Mouse (Mus musculus): Measurements from ENCODE around the gene Prc1. TPM values are rescaled to one million over a fixed set of nuclear protein-coding genes. Genes with fewer than 3 reads are reported as not detected.
A peak's percentile ranks its signal among the peaks of the same experiment; 100 is the strongest.

The Prc1 gene
- total and polyA plus RNA-seq, 3 experiments: 52.5 to 83.0 (median 75.6) TPM

- Histone ChIP-seq H3K27ac (ENCODE audit: insufficient read depth, low read depth) (no peak overlapping the region), H3K9ac (ENCODE audit: insufficient read depth, low read depth) (no peak overlapping the region), H3K36me3 (replicated peaks in 1 of 2; ENCODE audit: control insufficient read depth in 1 of 2, insufficient read depth in 1 of 2, low read length in 1 of 2) (peaks cover 52 to 95% of the 10 kb centered on the region in 2 experiments), H3K4me3 (replicated peaks in 1 of 3; ENCODE audit: low read depth in 2 of 3, low read length in 2 of 3, poor library complexity in 1 of 3) (no peak overlapping the region), H3K79me2 (replicated peaks; ENCODE audit: control insufficient read depth, extremely low read depth, insufficient read depth, poor library complexity, severe bottlenecking) (no peaks in the 10 kb centered on the region), H3K27me3 (replicated peaks) (no peaks in the 10 kb centered on the region), H3K4me2 (ENCODE audit: insufficient read depth, low read depth, poor library complexity, severe bottlenecking) (no peak overlapping the region), H3K9me3 (replicated peaks; ENCODE audit: low read length) (no peaks in the 10 kb centered on the region), H3K4me1 (ENCODE audit: control insufficient read depth in 1 of 2, insufficient read depth in 2 of 2) (no peaks in the 10 kb centered on the region)
- dilution Hi-C loops (cut with MboI; ENCODE audit: extremely low pct_ligation_motif_present, extremely low pct_unique_long_range_greater_than_20kb, low sequenced_read_pairs) (no loop called here), in situ Hi-C loops (cut with MboI; ENCODE audit: low pct_ligation_motif_present, low pct_unique_long_range_greater_than_20kb, low sequenced_read_pairs) (no loop called here)
- no peak for DNase-seq (ENCODE audit: extremely low read depth)
- TF ChIP-seq CTCF (conservative IDR thresholded peaks at IDR 0.05 in 1 of 2, IDR thresholded peaks at IDR 0.05 in 1 of 2; ENCODE audit: low read depth in 2 of 2, low read length in 2 of 2) (peak in 1 of 2 experiments; percentile 28; a peak in 1 of 4 replicates), EP300 (IDR thresholded peaks at IDR 0.05; ENCODE audit: low read length) (no peak), RAD21 (IDR thresholded peaks at IDR 0.05; ENCODE audit: low read depth, low read length) (peak; percentile 12)
Observed at GRCm38 (mm10) chr7:80280998-80281397, 13.3 kb upstream of the Prc1 start.

- no peak for DNase-seq (ENCODE audit: extremely low read depth)
- no peaks in the 10 kb centered on the region for H3K27me3 ChIP-seq (replicated peaks)
- no peak overlapping the region for H3K4me3 ChIP-seq (replicated peaks in 1 of 3; ENCODE audit: low read depth in 2 of 3, low read length in 2 of 3, poor library complexity in 1 of 3)
- no peak overlapping the region for H3K9ac ChIP-seq (ENCODE audit: insufficient read depth, low read depth)
- peaks cover 49 to 95% of the 10 kb centered on the region in 2 experiments for H3K36me3 ChIP-seq (replicated peaks in 1 of 2; ENCODE audit: control insufficient read depth in 1 of 2, insufficient read depth in 1 of 2, low read length in 1 of 2)
- TF ChIP-seq ZNF384 (IDR thresholded peaks at IDR 0.05; ENCODE audit: low read depth, low read length) (no peak), TBP (conservative IDR thresholded peaks at IDR 0.05; ENCODE audit: low read depth, low read length) (no peak)
- H3K79me2 ChIP-seq (replicated peaks; ENCODE audit: control insufficient read depth, extremely low read depth, insufficient read depth, poor library complexity, severe bottlenecking): no peaks in the 10 kb centered on the region
- dilution Hi-C loops (cut with MboI; ENCODE audit: extremely low pct_ligation_motif_present, extremely low pct_unique_long_range_greater_than_20kb, low sequenced_read_pairs) (no loop called here), in situ Hi-C loops (cut with MboI; ENCODE audit: low pct_ligation_motif_present, low pct_unique_long_range_greater_than_20kb, low sequenced_read_pairs) (no loop called here)
- H3K9me3 ChIP-seq (replicated peaks; ENCODE audit: low read length): no peaks in the 10 kb centered on the region
- H3K27ac ChIP-seq (ENCODE audit: insufficient read depth, low read depth): no peak overlapping the region
- no peaks in the 10 kb centered on the region for H3K4me1 ChIP-seq (ENCODE audit: control insufficient read depth in 1 of 2, insufficient read depth in 2 of 2)
- H3K4me2 ChIP-seq (ENCODE audit: insufficient read depth, low read depth, poor library complexity, severe bottlenecking): no peak overlapping the region
Observed at GRCm38 (mm10) chr7:80281646-80282045, 12.6 kb upstream of the Prc1 start.

- H3K4me2 ChIP-seq (ENCODE audit: insufficient read depth, low read depth, poor library complexity, severe bottlenecking): no peak overlapping the region
- H3K27ac ChIP-seq (ENCODE audit: insufficient read depth, low read depth): no peak overlapping the region
- H3K4me3 ChIP-seq (replicated peaks in 1 of 3; ENCODE audit: low read depth in 2 of 3, low read length in 2 of 3, poor library complexity in 1 of 3): no peak overlapping the region
- no peak overlapping the region for H3K9ac ChIP-seq (ENCODE audit: insufficient read depth, low read depth)
- H3K9me3 ChIP-seq (replicated peaks; ENCODE audit: low read length): no peaks in the 10 kb centered on the region
- TF ChIP-seq RCOR1 (conservative IDR thresholded peaks at IDR 0.05; ENCODE audit: low read depth, low read length): no peak
- no peak for TF ChIP-seq USF1 (IDR thresholded peaks at IDR 0.05; ENCODE audit: low read depth, low read length)
- no peak for TF ChIP-seq NRF1 (IDR thresholded peaks at IDR 0.05; ENCODE audit: low read depth, low read length)
- TF ChIP-seq CTCF (conservative IDR thresholded peaks at IDR 0.05 in 1 of 2, IDR thresholded peaks at IDR 0.05 in 1 of 2; ENCODE audit: low read depth in 2 of 2, low read length in 2 of 2): no peak
- no peak for TF ChIP-seq ETS1 (conservative IDR thresholded peaks at IDR 0.05; ENCODE audit: low read depth, low read length)
- TF ChIP-seq BHLHE40 (IDR thresholded peaks at IDR 0.05; ENCODE audit: low read depth, low read length): no peak
- no peak for TF ChIP-seq CHD1 (IDR thresholded peaks at IDR 0.05; ENCODE audit: low read depth, low read length)
- TF ChIP-seq JUND (conservative IDR thresholded peaks at IDR 0.05; ENCODE audit: low read depth, low read length): no peak
- TF ChIP-seq MEF2A (IDR thresholded peaks at IDR 0.05; ENCODE audit: borderline replicate concordance, low read depth, low read length): no peak
- no peak for TF ChIP-seq ELF1 (IDR thresholded peaks at IDR 0.05; ENCODE audit: low read depth, low read length)
- no peak for TF ChIP-seq NELFE (IDR thresholded peaks at IDR 0.05; ENCODE audit: low read depth, low read length)
- TF ChIP-seq IRF4 (IDR thresholded peaks at IDR 0.05; ENCODE audit: low read depth, low read length): no peak
- no peak for TF ChIP-seq MAZ (IDR thresholded peaks at IDR 0.05; ENCODE audit: low read depth, low read length)
- TF ChIP-seq E2F4 (IDR thresholded peaks at IDR 0.05; ENCODE audit: insufficient replicate concordance, low read depth, low read length): no peak
- dilution Hi-C loops (cut with MboI; ENCODE audit: extremely low pct_ligation_motif_present, extremely low pct_unique_long_range_greater_than_20kb, low sequenced_read_pairs) (no loop called here), in situ Hi-C loops (cut with MboI; ENCODE audit: low pct_ligation_motif_present, low pct_unique_long_range_greater_than_20kb, low sequenced_read_pairs) (no loop called here)
- peaks cover 57 to 95% of the 10 kb centered on the region in 2 experiments for H3K36me3 ChIP-seq (replicated peaks in 1 of 2; ENCODE audit: control insufficient read depth in 1 of 2, insufficient read depth in 1 of 2, low read length in 1 of 2)
- no peaks in the 10 kb centered on the region for H3K79me2 ChIP-seq (replicated peaks; ENCODE audit: control insufficient read depth, extremely low read depth, insufficient read depth, poor library complexity, severe bottlenecking)
- H3K4me1 ChIP-seq (ENCODE audit: control insufficient read depth in 1 of 2, insufficient read depth in 2 of 2): no peaks in the 10 kb centered on the region
- H3K27me3 ChIP-seq (replicated peaks): no peaks in the 10 kb centered on the region
- DNase-seq (ENCODE audit: extremely low read depth): no peak
Observed at GRCm38 (mm10) chr7:80283226-80283918, 10.9 kb upstream of the Prc1 start.

Data from CH12.LX (cell line).